ENCODE assay signal across 8 mouse cellular contexts in genomic region chr6:91683602-91684473, GRCm38 (mm10). TPM values are rescaled to one million over a fixed set of nuclear protein-coding genes. Genes with fewer than 3 reads are reported as not detected.
DNase-seq lines count a peak whose midpoint lies in the region; ATAC-seq and TF ChIP-seq lines count a peak whose summit lies in the region.

TSS of gene Slc6a6 (plus strand) at chr6:91684053.

- H3K9me3 ChIP-seq in hindbrain, postnatal 0 days (ENCODE audit: low read length) = no peaks in the 10 kb centered on the region

- H3K4me2 ChIP-seq in hindbrain, postnatal 0 days (ENCODE audit: low read depth, low read length) = peak within 1 kb of the TSS; percentile 79

- peak; percentile 89 for ATAC-seq in hindbrain, postnatal 0 days
- ATAC-seq in megakaryocyte, adult 5-6 weeks (ENCODE audit: poor library complexity, severe bottlenecking) = peak; percentile 55

- DNase-seq in WW6 (ENCODE audit: low read depth, low spot score) = peak; percentile 71
- peak; percentile 78 to 91 for DNase-seq in cerebellum, postnatal 4 days (ENCODE audit: low spot score in 2 of 2)
- DNase-seq in gastrocnemius, adult 2 months = peak; percentile 95
- peak; percentile 96 for DNase-seq in hindbrain, postnatal 0 days (ENCODE audit: low spot score)
- peak; percentile 94 for DNase-seq in left cerebral cortex, adult 2 months (ENCODE audit: extremely low spot score in 1 of 2, low spot score in 2 of 2)
- peak; percentile 94 to 96 for DNase-seq in right cerebral cortex, adult 2 months (ENCODE audit: low spot score in 2 of 2)
- peak; percentile 92 for DNase-seq in urinary bladder, postnatal 14 days (ENCODE audit: low spot score)

- H3K36me3 ChIP-seq in hindbrain, postnatal 0 days (ENCODE audit: insufficient read depth, low read length) = no peaks in the 10 kb centered on the region

- H3K4me3 ChIP-seq in gastrocnemius, adult 2 months = peak within 1 kb of the TSS; percentile 99
- peak within 1 kb of the TSS; percentile 63 for H3K4me3 ChIP-seq in hindbrain, postnatal 0 days (ENCODE audit: low read length)
- H3K4me3 ChIP-seq in left cerebral cortex, adult 2 months = peak within 1 kb of the TSS; percentile 88

- peak within 1 kb of the TSS; percentile 77 for H3K9ac ChIP-seq in hindbrain, postnatal 0 days (replicated peaks; ENCODE audit: low read length)

- H3K27ac ChIP-seq in gastrocnemius, adult 2 months = peak within 1 kb of the TSS; percentile 99
- peak within 1 kb of the TSS; percentile 95 for H3K27ac ChIP-seq in hindbrain, postnatal 0 days
- H3K27ac ChIP-seq in left cerebral cortex, adult 2 months = peak within 1 kb of the TSS; percentile 97

- H3K4me1 ChIP-seq in hindbrain, postnatal 0 days (ENCODE audit: insufficient read depth, low read length) = peaks cover 25% of the 10 kb centered on the region

- H3K27me3 ChIP-seq in hindbrain, postnatal 0 days (ENCODE audit: insufficient read depth, low read length) = no peaks in the 10 kb centered on the region

- TF ChIP-seq CTCF in gastrocnemius, adult 2 months (IDR thresholded peaks at IDR 0.05) = no peak
- TF ChIP-seq CTCF in hindbrain, postnatal 0 days (IDR thresholded peaks at IDR 0.05; ENCODE audit: low read depth) = no peak
- TF ChIP-seq CTCF in left cerebral cortex, adult 2 months (IDR thresholded peaks at IDR 0.05) = no peak

- intact Hi-C loops in gastrocnemius, adult 2 months (cut with DNase I) = loop anchor here (2.0 to 5.0 kb wide), 4 partner anchors 55 to 157 kb away; no protein-coding TSS in a partner anchor
- intact Hi-C loops in left cerebral cortex, adult 2 months (cut with DNase I) = loop anchor here (1.0 to 5.0 kb wide), 4 partner anchors 35 to 157 kb away; no protein-coding TSS in a partner anchor

- WGBS in hindbrain, postnatal 0 days = 2% methylated on average over 58 of the region's 69 CpGs

RNA-seq across cellular contexts. Expression of gene Slc6a6, which starts in this region (rescaled TPM):
- total RNA-seq in gastrocnemius, adult 2 months (2021) = 10 to 100 TPM; 67.0 to 91.9 TPM
- total RNA-seq in hindbrain, postnatal 0 days (2014; rRNA removed) = 78.2 and 85.6 TPM in 2 replicates
- 116 and 119 TPM in 2 replicates for polyA plus RNA-seq in hindbrain, postnatal 0 days (2015; fragmentation: Nextera tagmentation; extraction: Ambion mirVana)
- total RNA-seq in left cerebral cortex, adult 2 months (2021) = 100 to 1,000 TPM; 127 to 147 TPM
- 58.0 and 61.9 TPM in 2 replicates for total RNA-seq in megakaryocyte, adult 5-6 weeks (2015)
- 46.7 and 61.0 TPM in 2 replicates for total RNA-seq in megakaryocyte, adult 5-6 weeks (2017)

Comparison
In these comparisons a context has a peak if more than half of its experiments do, and no peak if none do; other contexts are left out.
1. Peak in every context shown above with its lines: DNase-seq, ATAC-seq, H3K4me3 ChIP-seq and H3K27ac ChIP-seq.